Mouse (Mus musculus) kidney, postnatal 4 days (tissue): Measurements from ENCODE around the gene Tnfrsf13b.
"Not testable (repeated sequence)": the region's sequence is repeated elsewhere in the genome, so short reads cannot be mapped to it uniquely, and the experiment has no call there.

Experiments
- DNase-seq, 2 experiments: peaks; one replicate each; pipeline ENCODE4 v3.0.0; 2021; ENCODE audit warnings: mixed read lengths in 2 of 2

Tnfrsf13b gene

DNA sequence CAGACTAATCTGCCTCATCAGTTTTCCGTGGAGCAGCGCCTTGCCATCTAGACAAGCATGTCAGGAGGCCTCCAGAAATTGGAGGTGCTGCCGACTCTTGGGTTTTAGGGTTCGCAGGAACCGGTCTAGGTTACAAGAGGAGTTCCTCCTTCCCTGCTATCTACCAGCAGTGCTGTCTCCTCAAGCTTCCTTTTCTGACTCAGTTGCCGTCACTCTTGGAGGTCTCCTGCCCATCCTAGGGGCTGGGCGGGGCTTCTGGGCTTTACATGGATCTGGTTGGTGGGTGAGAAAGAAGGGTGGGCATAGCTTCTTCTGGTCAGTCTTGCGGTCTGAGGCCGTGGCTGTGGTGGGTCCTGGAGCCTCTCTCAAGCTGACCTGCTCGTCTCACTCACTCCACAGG, 2.8 kb downstream of the Tnfrsf13b start:
- no peak for DNase-seq

DNA sequence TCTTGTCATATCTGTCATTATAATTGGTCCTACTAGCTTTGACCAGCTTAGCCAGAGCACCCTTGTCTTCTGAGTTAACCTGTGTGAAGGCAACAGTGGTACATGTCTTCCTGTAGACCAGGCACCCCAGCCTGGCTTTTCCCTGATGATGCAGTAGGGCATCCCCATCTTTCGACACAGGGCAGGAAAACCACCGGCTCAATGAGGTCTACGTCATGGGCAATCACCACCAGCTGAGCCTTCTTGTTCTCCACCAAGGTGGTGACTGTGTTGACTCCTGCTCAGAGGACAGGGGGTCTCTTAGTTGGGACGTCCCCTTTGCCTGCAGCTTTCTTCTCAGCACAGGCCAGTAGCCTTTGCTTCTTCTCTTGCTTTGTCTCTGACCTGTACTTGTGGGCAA, 4.1 kb downstream of the Tnfrsf13b start:
- not testable (repeated sequence) for DNase-seq

- DNase-seq = no peak
These were observed 6.4 kb downstream of the Tnfrsf13b start for GRCm38 (mm10) chr11:61132943-61133342.

DNA sequence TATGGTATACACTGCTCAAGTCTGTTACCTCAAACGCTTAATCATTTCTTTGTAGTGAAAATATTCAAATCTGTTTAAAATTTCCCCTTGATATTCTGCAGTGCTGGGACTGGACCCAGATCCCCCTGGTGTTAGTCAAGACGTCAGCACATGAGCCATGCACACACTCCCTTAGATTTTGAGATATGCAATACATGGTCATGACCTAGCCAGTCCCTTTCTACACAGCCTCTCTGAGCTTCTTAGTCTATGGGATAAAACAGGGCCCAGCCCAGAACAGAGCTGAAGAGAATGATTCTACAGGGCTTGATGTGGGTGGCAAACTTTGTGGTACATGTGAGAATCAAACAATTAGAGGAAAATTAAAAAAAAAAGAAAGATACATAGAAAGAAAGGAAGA, 15.1 kb downstream of the Tnfrsf13b start:
- no peak for DNase-seq

DNA sequence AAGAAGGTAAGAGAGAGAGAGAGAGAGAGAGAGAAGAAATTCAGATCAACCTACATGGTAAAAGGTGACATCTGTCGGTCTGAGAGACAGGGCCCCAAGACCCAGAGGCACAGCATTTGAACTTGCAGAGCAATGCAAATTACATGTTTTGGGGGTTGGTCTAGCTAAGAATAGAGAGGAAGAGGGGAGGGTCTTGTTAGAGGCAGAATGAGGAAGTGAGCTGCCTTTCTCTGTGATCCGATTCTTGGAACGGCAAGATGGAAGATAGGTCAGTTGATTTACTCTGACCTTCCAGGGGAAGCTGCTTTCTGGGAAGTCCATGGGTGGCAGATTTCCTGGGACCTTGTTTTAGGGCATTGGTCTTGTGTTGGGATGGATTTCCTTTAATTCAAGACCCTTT, 15.7 kb downstream of the Tnfrsf13b start:
- DNase-seq = no peak

DNA sequence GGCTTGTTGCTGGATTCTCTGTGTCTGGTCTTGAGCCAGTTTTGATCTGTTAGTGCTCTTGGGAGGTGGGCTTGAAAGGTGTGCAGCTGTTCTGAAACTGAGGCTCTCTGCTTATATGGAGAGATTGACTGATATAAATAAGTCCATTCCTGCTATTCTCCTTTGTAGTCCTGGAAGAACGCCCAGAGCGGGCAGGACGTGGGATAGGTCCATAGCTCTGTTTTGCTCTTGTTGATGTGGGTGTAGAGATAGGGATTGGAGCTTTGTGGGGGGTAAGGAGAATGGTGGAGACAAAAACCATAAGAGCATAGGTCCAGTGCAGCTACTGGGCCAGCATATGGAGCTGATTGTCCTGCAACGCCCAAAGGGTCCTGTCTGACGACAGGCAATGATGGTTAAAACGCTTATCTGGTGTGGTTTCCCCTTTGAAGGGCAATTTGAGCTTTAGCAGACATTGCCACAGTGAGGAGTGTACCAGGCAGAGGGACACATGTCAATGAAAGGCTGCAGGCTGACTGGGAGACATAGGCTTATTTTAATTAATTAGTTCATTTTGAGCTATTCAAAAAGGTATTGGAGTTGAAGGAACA, 16.5 kb downstream of the Tnfrsf13b start:
- DNase-seq = no peak

DNA sequence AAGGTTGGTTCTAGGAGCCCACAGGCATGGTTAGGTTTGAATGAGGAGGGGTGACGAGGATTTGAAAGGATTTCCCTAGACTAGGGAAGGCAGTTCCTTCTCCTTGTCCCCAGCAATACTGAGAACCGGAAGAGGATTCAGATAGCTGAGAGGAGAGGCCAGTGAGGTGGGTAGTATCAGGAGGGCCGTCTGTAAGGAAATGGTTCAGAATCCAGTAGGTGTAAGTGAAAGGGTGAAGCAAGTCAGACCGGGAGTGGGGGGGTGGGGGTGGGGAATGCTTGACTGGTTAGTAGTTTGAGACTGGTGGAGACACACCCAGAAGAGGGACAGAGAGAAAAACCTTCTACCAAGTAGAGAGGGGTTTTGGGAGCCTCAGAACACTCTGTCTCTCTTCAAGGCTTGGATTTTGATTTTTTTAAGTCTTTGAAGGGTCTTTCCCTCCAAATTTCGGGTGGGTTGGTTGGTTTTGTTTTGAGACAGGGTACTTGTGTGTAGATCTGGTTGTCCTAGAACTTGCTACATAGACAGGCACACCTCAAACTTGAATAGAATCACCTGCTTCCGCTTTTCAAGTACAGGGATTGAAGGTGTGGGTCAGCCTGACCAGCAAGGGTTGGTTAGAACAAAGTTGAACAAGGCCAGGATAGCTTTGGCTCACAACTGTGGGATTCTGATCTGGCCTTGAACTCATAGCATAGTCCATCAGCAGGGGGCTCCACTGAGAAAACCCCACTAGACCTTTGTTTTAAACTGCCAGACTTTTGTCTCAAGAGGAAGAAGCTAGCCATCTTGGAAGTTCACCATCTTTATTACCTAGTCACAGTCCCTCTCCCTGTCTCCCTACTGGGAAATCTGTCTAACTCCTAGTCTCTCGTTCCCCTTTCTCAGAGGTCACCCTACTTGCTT, 17.3 kb downstream of the Tnfrsf13b start:
- DNase-seq = no peak

GRCm38 (mm10) chr11:61145551-61145950, 19.0 kb downstream of the Tnfrsf13b start:
- no peak for DNase-seq

GRCm38 (mm10) chr11:61146645-61147299, 20.2 kb downstream of the Tnfrsf13b start:
- peak; percentile 55 to 67 for DNase-seq

DNA sequence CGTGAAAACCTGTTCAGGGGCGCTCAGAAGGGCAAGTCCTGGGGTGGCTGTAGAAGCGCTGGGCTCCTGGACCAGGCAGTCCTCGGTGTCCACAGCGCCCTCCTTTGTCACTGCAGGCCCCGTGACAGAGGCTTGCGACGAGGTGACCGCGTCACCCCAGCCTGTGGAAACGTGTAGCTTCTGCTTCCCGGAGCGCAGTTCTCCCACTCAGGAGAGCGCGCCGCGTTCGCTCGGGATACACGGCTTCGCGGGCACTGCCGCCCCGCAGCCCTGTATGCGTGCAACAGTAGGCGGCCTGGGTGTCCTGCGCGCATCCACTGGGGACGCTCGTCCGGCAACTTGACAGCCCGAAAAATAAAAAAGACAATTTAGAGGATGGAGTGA, 20.7 kb downstream of the Tnfrsf13b start:
- peak; percentile 45 to 59 for DNase-seq

- DNase-seq = no peak
These were observed 23.9 kb downstream of the Tnfrsf13b start for GRCm38 (mm10) chr11:61150233-61151001.

DNA sequence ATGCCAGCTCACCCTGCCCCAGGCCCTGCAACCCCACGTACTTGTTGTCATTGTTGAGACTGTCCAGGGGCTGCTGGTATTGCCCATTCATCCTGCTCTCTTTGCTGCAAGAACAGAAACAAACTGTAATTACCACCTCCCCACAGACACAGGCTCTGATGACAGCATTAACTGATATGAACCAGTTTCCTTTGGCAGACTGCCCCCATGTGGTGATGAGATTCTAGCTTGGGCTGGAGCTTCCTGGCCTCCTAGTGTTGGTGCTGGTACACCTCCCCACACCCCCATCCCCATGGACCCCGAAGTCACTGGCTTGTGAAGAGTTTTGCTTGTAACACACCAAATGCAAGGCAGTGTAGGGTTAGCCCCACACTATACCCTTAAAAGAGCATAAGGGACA, 29.2 kb downstream of the Tnfrsf13b start:
- DNase-seq = peak; percentile 37 to 60

- no peak for DNase-seq
These were observed 31.6 kb downstream of the Tnfrsf13b start for GRCm38 (mm10) chr11:61158141-61158540.

GRCm38 (mm10) chr11:61159796-61160732, 33.5 kb downstream of the Tnfrsf13b start:
- DNase-seq = no peak

- DNase-seq = no peak
These were observed 34.6 kb downstream of the Tnfrsf13b start for GRCm38 (mm10) chr11:61161121-61161520.

- DNase-seq = no peak
These were observed 36.2 kb downstream of the Tnfrsf13b start for GRCm38 (mm10) chr11:61162776-61163175.

GRCm38 (mm10) chr11:61163341-61163740, 36.8 kb downstream of the Tnfrsf13b start:
- no peak for DNase-seq

DNA sequence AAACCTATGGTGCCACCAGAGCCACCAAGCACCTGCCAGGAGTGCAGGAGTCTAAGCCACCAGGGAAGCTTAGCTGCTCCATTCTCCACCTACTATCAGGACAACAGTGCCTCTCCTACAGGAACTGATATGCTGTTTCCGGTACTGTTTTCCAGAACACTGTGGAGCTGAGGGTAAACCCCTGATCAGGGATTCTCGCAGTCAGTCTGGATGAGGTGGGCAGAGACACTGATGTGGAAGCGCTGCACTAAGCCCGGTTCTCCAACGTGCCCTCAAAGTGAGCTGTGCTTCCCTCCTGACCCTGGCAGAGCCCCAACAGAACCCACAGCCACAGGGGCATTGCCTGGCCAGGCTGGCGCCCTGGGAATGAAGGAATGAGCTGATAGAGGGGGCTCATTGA, 37.8 kb downstream of the Tnfrsf13b start:
- DNase-seq = no peak

DNA sequence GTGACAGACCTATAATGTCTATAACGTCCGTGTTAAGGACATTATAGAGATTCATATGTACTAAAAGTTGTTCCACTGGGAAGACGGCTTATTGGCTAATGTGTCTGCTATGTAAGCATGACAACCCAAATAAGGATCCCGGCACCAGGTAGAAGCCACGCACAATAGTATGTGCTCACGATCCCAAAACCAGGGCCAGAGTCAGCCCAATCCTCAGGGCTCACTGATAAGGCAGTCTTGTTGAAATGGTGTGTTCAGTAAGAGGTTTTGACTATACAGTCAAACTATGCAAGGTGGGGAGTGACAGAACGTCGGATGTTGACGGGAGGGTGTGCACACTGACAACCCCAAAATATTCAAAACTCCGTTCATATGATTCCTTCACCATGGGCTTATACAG, 38.3 kb downstream of the Tnfrsf13b start:
- DNase-seq = no peak

GRCm38 (mm10) chr11:61170184-61170583, 43.6 kb downstream of the Tnfrsf13b start:
- DNase-seq = no peak

DNA sequence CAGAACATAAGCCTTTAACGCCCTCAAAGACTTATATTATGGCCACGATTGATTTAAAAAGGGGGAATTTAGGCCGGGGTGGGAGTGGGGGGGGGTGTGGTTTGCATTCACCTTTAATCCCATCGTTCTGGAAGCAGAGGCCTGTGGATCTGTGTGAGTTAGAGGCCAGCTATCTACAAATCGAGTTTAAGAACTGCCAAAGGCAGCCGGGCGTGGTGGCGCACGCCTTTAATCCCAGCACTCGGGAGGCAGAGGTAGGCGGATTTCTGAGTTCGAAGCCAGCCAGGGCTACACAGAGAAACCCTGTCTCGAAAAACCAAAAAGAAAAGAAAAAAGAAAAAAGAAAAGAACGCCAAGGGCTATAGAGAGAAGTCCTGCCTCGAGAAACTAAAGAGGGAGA, 46.9 kb downstream of the Tnfrsf13b start:
- peak in 1 of 2 experiments; percentile 21 for DNase-seq

- peak; percentile 76 to 84 for DNase-seq
These were observed 47.8 kb downstream of the Tnfrsf13b start for GRCm38 (mm10) chr11:61174291-61174820.
